Mouse (Mus musculus): ENCODE measurements around the gene Tdrkh. TPM values are rescaled to one million over a fixed set of nuclear protein-coding genes. Genes with fewer than 3 reads are reported as not detected.

Tdrkh gene
- polyA plus RNA-seq (2014; fragmentation: Illumina TruSeq; extraction: RNeasy Lipid Tissue Mini Kit (QIAGEN cat#74804); ENCODE audit: low read depth, low replicate concordance) = 3.7 TPM

GRCm38 (mm10) chr3:94413031-94413679 lies at the start of gene Tdrkh:
Gene Tdrkh (plus strand): TSS chr3:94413273.

GRCm38 (mm10) chr3:94372641-94373040 lies 40.4 kb upstream of the Tdrkh start, which contains the start of gene Rorc:
Gene Rorc (plus strand): TSS chr3:94372794.

GRCm38 (mm10) chr3:94398217-94398616 lies 14.9 kb upstream of the Tdrkh start, which contains the start of gene Lingo4:
Gene Lingo4 (plus strand): TSS chr3:94398517.

GRCm38 (mm10) chr3:94442951-94443596 lies 30.0 kb downstream of the Tdrkh start, which contains the start of gene Mrpl9:
Gene Mrpl9 (plus strand): TSS chr3:94443318.

GRCm38 (mm10) chr3:94443597-94443964 lies 30.5 kb downstream of the Tdrkh start, which contains the start of gene Oaz3:
Gene Oaz3 (minus strand): TSS chr3:94443915.

GRCm38 (mm10) chr3:94477981-94478422 lies 64.9 kb downstream of the Tdrkh start, which contains the start of gene Celf3:
Gene Celf3 (plus strand): TSS chr3:94478295.

GRCm38 (mm10) chr3:94480291-94480884 lies 67.3 kb downstream of the Tdrkh start, which contains the start of gene Riiad1:
Gene Riiad1 (minus strand): TSS chr3:94480341.

Other genes with a start within 250 kb of the Tdrkh start
- gene Gm10696, start 235.1 kb upstream of the Tdrkh start, polyA plus RNA-seq (2014; fragmentation: Illumina TruSeq; extraction: RNeasy Lipid Tissue Mini Kit (QIAGEN cat#74804); ENCODE audit: low read depth, low replicate concordance) = not detected
- not detected for gene Gm5286, start 216.6 kb upstream of the Tdrkh start, polyA plus RNA-seq (2014; fragmentation: Illumina TruSeq; extraction: RNeasy Lipid Tissue Mini Kit (QIAGEN cat#74804); ENCODE audit: low read depth, low replicate concordance)
- not detected for gene Gm4778, start 149.2 kb upstream of the Tdrkh start, polyA plus RNA-seq (2014; fragmentation: Illumina TruSeq; extraction: RNeasy Lipid Tissue Mini Kit (QIAGEN cat#74804); ENCODE audit: low read depth, low replicate concordance)
- 36.2 TPM for gene Them4, start 103.2 kb upstream of the Tdrkh start, polyA plus RNA-seq (2014; fragmentation: Illumina TruSeq; extraction: RNeasy Lipid Tissue Mini Kit (QIAGEN cat#74804); ENCODE audit: low read depth, low replicate concordance)
- gene Them5, start 71.2 kb upstream of the Tdrkh start, polyA plus RNA-seq (2014; fragmentation: Illumina TruSeq; extraction: RNeasy Lipid Tissue Mini Kit (QIAGEN cat#74804); ENCODE audit: low read depth, low replicate concordance) = not detected
- not detected for gene C2cd4d, start 50.8 kb upstream of the Tdrkh start, polyA plus RNA-seq (2014; fragmentation: Illumina TruSeq; extraction: RNeasy Lipid Tissue Mini Kit (QIAGEN cat#74804); ENCODE audit: low read depth, low replicate concordance)
- 25.4 TPM for gene Rorc, start 40.5 kb upstream of the Tdrkh start, polyA plus RNA-seq (2014; fragmentation: Illumina TruSeq; extraction: RNeasy Lipid Tissue Mini Kit (QIAGEN cat#74804); ENCODE audit: low read depth, low replicate concordance)
- gene Lingo4, start 14.8 kb upstream of the Tdrkh start, polyA plus RNA-seq (2014; fragmentation: Illumina TruSeq; extraction: RNeasy Lipid Tissue Mini Kit (QIAGEN cat#74804); ENCODE audit: low read depth, low replicate concordance) = 0.19 TPM
- gene Mrpl9, start 30.0 kb downstream of the Tdrkh start, polyA plus RNA-seq (2014; fragmentation: Illumina TruSeq; extraction: RNeasy Lipid Tissue Mini Kit (QIAGEN cat#74804); ENCODE audit: low read depth, low replicate concordance) = 32.6 TPM
- not detected for gene Oaz3, start 30.6 kb downstream of the Tdrkh start, polyA plus RNA-seq (2014; fragmentation: Illumina TruSeq; extraction: RNeasy Lipid Tissue Mini Kit (QIAGEN cat#74804); ENCODE audit: low read depth, low replicate concordance)
- gene Celf3, start 65.0 kb downstream of the Tdrkh start, polyA plus RNA-seq (2014; fragmentation: Illumina TruSeq; extraction: RNeasy Lipid Tissue Mini Kit (QIAGEN cat#74804); ENCODE audit: low read depth, low replicate concordance) = not detected
- gene Riiad1, start 67.1 kb downstream of the Tdrkh start, polyA plus RNA-seq (2014; fragmentation: Illumina TruSeq; extraction: RNeasy Lipid Tissue Mini Kit (QIAGEN cat#74804); ENCODE audit: low read depth, low replicate concordance) = not detected
- 19.0 TPM for gene Snx27, start 169.4 kb downstream of the Tdrkh start, polyA plus RNA-seq (2014; fragmentation: Illumina TruSeq; extraction: RNeasy Lipid Tissue Mini Kit (QIAGEN cat#74804); ENCODE audit: low read depth, low replicate concordance)
- gene Gm10972, start 229.8 kb downstream of the Tdrkh start, polyA plus RNA-seq (2014; fragmentation: Illumina TruSeq; extraction: RNeasy Lipid Tissue Mini Kit (QIAGEN cat#74804); ENCODE audit: low read depth, low replicate concordance) = not detected
- gene Tuft1, start 245.6 kb downstream of the Tdrkh start, polyA plus RNA-seq (2014; fragmentation: Illumina TruSeq; extraction: RNeasy Lipid Tissue Mini Kit (QIAGEN cat#74804); ENCODE audit: low read depth, low replicate concordance) = 2.0 TPM